26 mouse cellular contexts compared by ENCODE assay signal in genomic region chr1:149327171-149327570, GRCm38 (mm10).
DNase-seq lines count a peak whose midpoint lies in the region; ATAC-seq and TF ChIP-seq lines count a peak whose summit lies in the region.
"Had no signal": no experiment of that assay in that cellular context is flagged by ENCODE, and none has a peak within 500 bp of the region (broad histone marks: within the 10 kb centered on the region; RNA-seq: fewer than 3 reads in every experiment).

No protein-coding gene starts in this region.

- H3K27ac ChIP-seq in lung, embryonic 14.5 days (ENCODE audit: low read depth), result no peak overlapping the region
- H3K27ac ChIP-seq in MEL (ENCODE audit: control insufficient read depth, low read depth, low read length), result no peak overlapping the region
- H3K27ac ChIP-seq: embryonic facial prominence, embryonic 13.5 days; heart, adult 2 months; heart, embryonic 15.5 days; hindbrain, embryonic 14.5 days had no signal

- TF ChIP-seq CTCF in lung, embryonic 14.5 days (IDR thresholded peaks at IDR 0.05; ENCODE audit: low read depth), result no peak
- TF ChIP-seq CTCF in MEL (IDR thresholded peaks at IDR 0.05 in 2 of 3, conservative IDR thresholded peaks at IDR 0.05 in 1 of 3; ENCODE audit: control insufficient read depth in 1 of 3, insufficient read depth in 1 of 3, low read depth in 2 of 3, low read length in 3 of 3, poor library complexity in 1 of 3, severe bottlenecking in 1 of 3), result peak in 1 of 3 experiments; percentile 10; a peak in 1 of 6 replicates

- 58% methylated on average over 3 of the region's 3 CpGs for WGBS in lung, embryonic 14.5 days

- H3K9ac ChIP-seq in lung, embryonic 14.5 days, result no peak overlapping the region
- no peak overlapping the region for H3K9ac ChIP-seq in MEL (ENCODE audit: control insufficient read depth, low read depth, low read length, poor library complexity, severe bottlenecking)
- H3K9ac ChIP-seq: embryonic facial prominence, embryonic 13.5 days; heart, embryonic 15.5 days; hindbrain, embryonic 14.5 days had no signal

- TF ChIP-seq EP300 in MEL (IDR thresholded peaks at IDR 0.05; ENCODE audit: low read depth in 1 of 2, low read length in 2 of 2), result no peak

- peak; percentile 53 for TF ChIP-seq RAD21 in MEL (IDR thresholded peaks at IDR 0.05; ENCODE audit: low read depth, low read length)

- H3K79me2 ChIP-seq in MEL (ENCODE audit: control insufficient read depth, insufficient read depth, low read length, poor library complexity), result no peaks in the 10 kb centered on the region

- no peaks in the 10 kb centered on the region for H3K36me3 ChIP-seq in lung, embryonic 14.5 days (ENCODE audit: insufficient read depth)
- H3K36me3 ChIP-seq in MEL (ENCODE audit: control insufficient read depth in 1 of 2, insufficient read depth in 2 of 2, low read length in 2 of 2), result no peaks in the 10 kb centered on the region
- H3K36me3 ChIP-seq: embryonic facial prominence, embryonic 13.5 days; G1E; heart, embryonic 15.5 days had no signal

- H3K4me2 ChIP-seq in lung, embryonic 14.5 days, result no peak overlapping the region
- H3K4me2 ChIP-seq: embryonic facial prominence, embryonic 13.5 days; heart, embryonic 11.5 days; heart, embryonic 15.5 days; hindbrain, embryonic 14.5 days had no signal

- no peak overlapping the region for H3K4me3 ChIP-seq in lung, embryonic 14.5 days (ENCODE audit: low read depth, low read length)
- no peak overlapping the region for H3K4me3 ChIP-seq in MEL (ENCODE audit: control insufficient read depth in 1 of 2, insufficient read depth in 1 of 2, low read depth in 2 of 2, low read length in 2 of 2)
- H3K4me3 ChIP-seq: embryonic facial prominence, embryonic 13.5 days; heart, adult 2 months; heart, embryonic 15.5 days had no signal

- DNase-seq in frontal cortex, postnatal 10 days (ENCODE audit: low spot score in 2 of 2), result no peak
- peak; percentile 1 for DNase-seq in lung, embryonic 14.5 days
- DNase-seq in lung, postnatal 10 days, result no peak
- DNase-seq in MEL (ENCODE audit: low read depth, low spot score), result peak; percentile 26
- peak; percentile 39 for DNase-seq in brain, adult 2 months (ENCODE audit: low read depth, low spot score)
- DNase-seq in kidney, postnatal 14 days, result no peak
- DNase-seq: adrenal gland, adult 2 months; adrenal gland, postnatal 25 days; B cell, adult 2 months; cerebellum, adult 11 months; cerebellum, adult 9-10 months; cerebellum, postnatal 25 days; gastrocnemius, postnatal 14 days; heart, adult 2 months; heart, postnatal 14 days; kidney, adult 2 months had no signal

- no peaks in the 10 kb centered on the region for H3K4me1 ChIP-seq in lung, embryonic 14.5 days (ENCODE audit: insufficient read depth)
- no peaks in the 10 kb centered on the region for H3K4me1 ChIP-seq in MEL (ENCODE audit: control insufficient read depth in 1 of 2, insufficient read depth in 2 of 2, low read length in 2 of 2)
- H3K4me1 ChIP-seq: embryonic facial prominence, embryonic 13.5 days; heart, embryonic 15.5 days had no signal

- no peaks in the 10 kb centered on the region for H3K9me3 ChIP-seq in lung, embryonic 14.5 days (ENCODE audit: low read depth, low read length)
- H3K9me3 ChIP-seq in MEL (replicated peaks; ENCODE audit: insufficient read depth, low read length), result no peaks in the 10 kb centered on the region
- H3K9me3 ChIP-seq: embryonic facial prominence, embryonic 13.5 days; heart, embryonic 15.5 days had no signal

- ATAC-seq in frontal cortex, adult (ENCODE audit: low TSS enrichment), result peak; percentile 55
- ATAC-seq in lung, embryonic 14.5 days (ENCODE audit: insufficient read depth), result no peak
- ATAC-seq: activated CD4-positive, CD25-positive, alpha-beta regulatory T cell, adult 4 months; CD4-positive, CD25-positive, alpha-beta regulatory T cell, adult 4 months; intestine, embryonic 16.5 days; Patski had no signal

- TF ChIP-seq POLR2A in MEL (IDR thresholded peaks at IDR 0.05; ENCODE audit: control insufficient read depth in 1 of 2, insufficient read depth in 1 of 2, low read depth in 1 of 2, low read length in 2 of 2, poor library complexity in 1 of 2), result no peak

- H3K27me3 ChIP-seq in lung, embryonic 14.5 days (ENCODE audit: insufficient read depth, low read length), result no peaks in the 10 kb centered on the region
- no peaks in the 10 kb centered on the region for H3K27me3 ChIP-seq in MEL (ENCODE audit: control insufficient read depth in 1 of 2, insufficient read depth in 2 of 2, low read length in 2 of 2)
- H3K27me3 ChIP-seq: embryonic facial prominence, embryonic 13.5 days; heart, embryonic 15.5 days; Patski had no signal

TF ChIP-seq in MEL, 35 proteins besides CTCF, POLR2A, EP300 and RAD21:
- no peak for TF ChIP-seq BHLHE40 (IDR thresholded peaks at IDR 0.05; ENCODE audit: borderline replicate concordance, low read depth, low read length)
- no peak for TF ChIP-seq CHD1 (IDR thresholded peaks at IDR 0.05; ENCODE audit: low read depth, low read length)
- TF ChIP-seq MYB (IDR thresholded peaks at IDR 0.05; ENCODE audit: low read depth, low read length), result no peak
- no peak for TF ChIP-seq MXI1 (IDR thresholded peaks at IDR 0.05; ENCODE audit: low read depth, low read length)
- no peak for TF ChIP-seq NELFE (IDR thresholded peaks at IDR 0.05; ENCODE audit: low read depth, low read length)
- TF ChIP-seq MAX (IDR thresholded peaks at IDR 0.05; ENCODE audit: low read length), result no peak
- TF ChIP-seq HCFC1 (IDR thresholded peaks at IDR 0.05; ENCODE audit: low read depth, low read length), result no peak
- no peak for TF ChIP-seq CHD2 (IDR thresholded peaks at IDR 0.05; ENCODE audit: low read length)
- no peak for TF ChIP-seq KAT2A (conservative IDR thresholded peaks at IDR 0.05; ENCODE audit: low read depth, low read length)
- no peak for TF ChIP-seq MEF2A (IDR thresholded peaks at IDR 0.05; ENCODE audit: extremely low read depth, insufficient replicate concordance, low read depth, low read length, poor library complexity, severe bottlenecking)
- no peak for TF ChIP-seq USF1 (IDR thresholded peaks at IDR 0.05; ENCODE audit: low read depth, low read length)
- no peak for TF ChIP-seq MAFK (IDR thresholded peaks at IDR 0.05; ENCODE audit: borderline replicate concordance, low read depth, low read length)
- TF ChIP-seq SMC3 (IDR thresholded peaks at IDR 0.05; ENCODE audit: low read depth, low read length), result no peak; the same call in 1 of the 2 replicates
- no peak for TF ChIP-seq GABPA (IDR thresholded peaks at IDR 0.05; ENCODE audit: low read depth, low read length)
- TF ChIP-seq E2F4 (IDR thresholded peaks at IDR 0.05; ENCODE audit: borderline replicate concordance, low read depth, low read length), result no peak
- TF ChIP-seq ETS1 (IDR thresholded peaks at IDR 0.05; ENCODE audit: low read depth, low read length), result no peak
- no peak for TF ChIP-seq POLR2AphosphoS2 (IDR thresholded peaks at IDR 0.05; ENCODE audit: low read length)
TF ChIP-seq in MEL: peak in this region for 0.

Comparison
In these comparisons a context has a peak if more than half of its experiments do, and no peak if none do; other contexts are left out.
1. DNase-seq: peak in lung, embryonic 14.5 days (single experiment), MEL (single experiment) and brain, adult 2 months (single experiment); none in frontal cortex, postnatal 10 days (0 of 2), lung, postnatal 10 days (single experiment) and kidney, postnatal 14 days (single experiment).